17 mouse cellular contexts compared by ENCODE assay signal in the genomic region with DNA sequence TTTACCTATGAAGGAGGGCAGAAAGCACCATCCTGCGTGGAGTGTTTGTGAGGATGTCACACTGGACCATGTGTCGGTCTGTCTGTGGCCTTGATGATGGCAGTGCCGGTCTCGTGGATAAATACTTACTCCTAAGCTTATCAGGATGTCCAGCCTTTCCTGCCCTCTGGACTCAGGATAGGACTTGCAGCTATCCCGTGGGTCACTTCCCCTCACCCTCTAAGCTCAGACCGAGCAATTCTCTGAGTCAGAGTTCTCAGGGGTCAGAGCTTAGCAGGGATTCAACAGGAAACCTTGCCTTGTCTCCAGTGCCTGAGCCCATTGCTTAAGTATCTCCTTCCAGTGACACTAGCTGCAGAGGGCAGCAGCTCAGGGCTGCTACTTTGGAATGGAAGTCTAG. TPM values are rescaled to one million over a fixed set of nuclear protein-coding genes. Genes with fewer than 3 reads are reported as not detected.
A peak's percentile ranks its signal among the peaks of the same experiment; 100 is the strongest.
DNase-seq lines count a peak whose midpoint lies in the region; ATAC-seq and TF ChIP-seq lines count a peak whose summit lies in the region.
"Had no signal": no experiment of that assay in that cellular context is flagged by ENCODE, and none has a peak within 500 bp of the region (broad histone marks: within the 10 kb centered on the region; RNA-seq: fewer than 3 reads in every experiment).

No protein-coding gene starts in this region.

- no peak overlapping the region for H3K4me2 ChIP-seq in kidney, embryonic 16.5 days (replicated peaks; ENCODE audit: low read depth, low read length)
- no peak overlapping the region for H3K4me2 ChIP-seq in liver, embryonic 14.5 days (ENCODE audit: low read depth)
- H3K4me2 ChIP-seq: lung, embryonic 14.5 days had no signal

- no peak overlapping the region for H3K27ac ChIP-seq in kidney, adult 2 months (ENCODE audit: insufficient read depth, low read depth, low read length)
- H3K27ac ChIP-seq in kidney, embryonic 16.5 days (ENCODE audit: low read length): no peak overlapping the region
- no peak overlapping the region for H3K27ac ChIP-seq in liver, embryonic 14.5 days

- WGBS in kidney, adult 2 months: 65% methylated on average over 6 of the region's 6 CpGs
- WGBS in kidney, embryonic 16.5 days: 67% methylated on average over 6 of the region's 6 CpGs
- WGBS in liver, embryonic 14.5 days (ENCODE audit: insufficient replicate concordance): 25% methylated on average over 6 of the region's 6 CpGs

- no peak for ATAC-seq in kidney, embryonic 16.5 days (ENCODE audit: low FRiP score, low TSS enrichment)
- peak; percentile 39; the same call in 1 of the 2 replicates for ATAC-seq in liver, embryonic 14.5 days (ENCODE audit: insufficient read depth)
- ATAC-seq: forebrain, embryonic 14.5 days; hindbrain, embryonic 16.5 days had no signal

- no peaks in the 10 kb centered on the region for H3K27me3 ChIP-seq in kidney, adult 2 months (replicated peaks; ENCODE audit: control insufficient read depth, insufficient read depth, low read length)
- no peaks in the 10 kb centered on the region for H3K27me3 ChIP-seq in kidney, embryonic 16.5 days (ENCODE audit: insufficient read depth, low read length)
- no peaks in the 10 kb centered on the region for H3K27me3 ChIP-seq in liver, embryonic 14.5 days (ENCODE audit: control insufficient read depth, insufficient read depth, low read length)

- TF ChIP-seq CTCF in kidney, adult 2 months (conservative IDR thresholded peaks at IDR 0.05; ENCODE audit: insufficient read depth, insufficient read length, low read depth, low read length): no peak
- TF ChIP-seq CTCF in liver, embryonic 14.5 days (IDR thresholded peaks at IDR 0.05; ENCODE audit: low read depth): no peak

- no peak for TF ChIP-seq POLR2A in kidney, adult 2 months (IDR thresholded peaks at IDR 0.05; ENCODE audit: low read depth, low read length)

- no peak for TF ChIP-seq EP300 in liver, embryonic 14.5 days (IDR thresholded peaks at IDR 0.05; ENCODE audit: low read depth)

- H3K9me3 ChIP-seq in kidney, embryonic 16.5 days (ENCODE audit: low read length): no peaks in the 10 kb centered on the region
- no peaks in the 10 kb centered on the region for H3K9me3 ChIP-seq in liver, embryonic 14.5 days (ENCODE audit: control insufficient read depth, low read length)

- no peaks in the 10 kb centered on the region for H3K36me3 ChIP-seq in kidney, adult 2 months (ENCODE audit: control insufficient read depth, insufficient read depth, low read length)
- H3K36me3 ChIP-seq in kidney, embryonic 16.5 days (ENCODE audit: insufficient read depth, low read length): no peaks in the 10 kb centered on the region
- no peaks in the 10 kb centered on the region for H3K36me3 ChIP-seq in liver, embryonic 14.5 days (replicated peaks; ENCODE audit: control insufficient read depth, insufficient read depth, low read depth)

- H3K4me3 ChIP-seq in kidney, adult 2 months (ENCODE audit: insufficient read depth, low read depth, low read length): no peak overlapping the region
- no peak overlapping the region for H3K4me3 ChIP-seq in kidney, embryonic 16.5 days (ENCODE audit: low read length)
- H3K4me3 ChIP-seq in liver, embryonic 14.5 days (ENCODE audit: insufficient read depth in 1 of 2, low read depth in 2 of 2, low read length in 2 of 2): no peak overlapping the region

- H3K4me1 ChIP-seq in kidney, adult 2 months (ENCODE audit: control insufficient read depth, insufficient read depth, low read length): no peaks in the 10 kb centered on the region
- H3K4me1 ChIP-seq in kidney, embryonic 16.5 days (ENCODE audit: insufficient read depth, low read length): no peaks in the 10 kb centered on the region
- H3K4me1 ChIP-seq in liver, embryonic 14.5 days (replicated peaks; ENCODE audit: control insufficient read depth in 2 of 2, insufficient read depth in 2 of 2, low read length in 1 of 2): 0 out of 4 replicates have a peak, but pooled peaks cover 0 to 2% of the 10 kb centered on the region in 2 experiments

- DNase-seq in adrenal gland, adult (ENCODE audit: inconsistent age in 2 of 2, low spot score in 1 of 2): peak; percentile 9 to 30
- no peak for DNase-seq in adrenal gland, adult 18-20 months (ENCODE audit: low spot score in 2 of 2)
- peak; percentile 9 for DNase-seq in kidney, adult 2 months
- peak; percentile 4 to 28 for DNase-seq in adrenal gland, postnatal 36 days
- DNase-seq in liver, embryonic 14.5 days (ENCODE audit: low read depth in 3 of 3, low spot score in 3 of 3): no peak
- DNase-seq in left cerebral cortex, adult 9 months (ENCODE audit: low spot score in 2 of 2): no peak
- no peak for DNase-seq in Muller cell, postnatal 12 days (ENCODE audit: inconsistent ontology term)
- DNase-seq: cerebellum, adult 9-10 months; heart, postnatal 14 days; lung, embryonic 14.5 days; right cerebral cortex, postnatal 4 days; thymus, adult 18-20 months had no signal

- no peak overlapping the region for H3K9ac ChIP-seq in kidney, embryonic 16.5 days (replicated peaks; ENCODE audit: low read length)
- H3K9ac ChIP-seq in liver, embryonic 14.5 days (replicated peaks): no peak overlapping the region
- H3K9ac ChIP-seq: lung, embryonic 14.5 days had no signal

RNA-seq across cellular contexts. Expression of a gene that starts 4.1 kb away (rescaled TPM):
- 10 to 100 TPM; 61.8 to 76.3 TPM for total RNA-seq in adrenal gland, adult 18-20 months (2021)
- polyA plus RNA-seq in kidney, adult 2 months (2012; rRNA removed): 15.6 and 17.6 TPM in 2 replicates
- 26.7 and 29.0 TPM in 2 replicates for polyA plus RNA-seq in kidney, embryonic 16.5 days (2015; fragmentation: Nextera tagmentation; extraction: Ambion mirVana)
- 100 to 1,000 TPM in 1 of 2 experiments, 10 to 100 TPM in 1; 83.2 to 103 TPM for total RNA-seq in adrenal gland, postnatal 36 days (2021)
- 1.2 and 1.7 TPM in 2 replicates for polyA plus RNA-seq in liver, embryonic 14.5 days (2012; rRNA removed)
- polyA plus RNA-seq in liver, embryonic 14.5 days (2014; fragmentation: Nextera tagmentation; extraction: Ambion mirVana): 2.3 and 2.6 TPM in 2 replicates
- total RNA-seq: granulocyte monocyte progenitor cell, adult 5-6 weeks; megakaryocyte progenitor cell, adult 5-6 weeks had no signal

Comparison
In these comparisons a context has a peak if more than half of its experiments do, and no peak if none do; other contexts are left out.
1. DNase-seq: peak in adrenal gland, adult (2 of 2), kidney, adult 2 months (single experiment) and adrenal gland, postnatal 36 days (2 of 2); none in adrenal gland, adult 18-20 months (0 of 2), liver, embryonic 14.5 days (0 of 3), left cerebral cortex, adult 9 months (0 of 2) and Muller cell, postnatal 12 days (single experiment).